ENCODE assay signal across 37 mouse cellular contexts in genomic region chr8:122663106-122663505, GRCm38 (mm10). TPM values are rescaled to one million over a fixed set of nuclear protein-coding genes. Genes with fewer than 3 reads are reported as not detected.
DNase-seq lines count a peak whose midpoint lies in the region; ATAC-seq and TF ChIP-seq lines count a peak whose summit lies in the region.
"Had no signal": no experiment of that assay in that cellular context is flagged by ENCODE, and none has a peak within 500 bp of the region (broad histone marks: within the 10 kb centered on the region; RNA-seq: fewer than 3 reads in every experiment).

No protein-coding gene starts in this region.

- WGBS in heart, adult 2 months = 28% methylated on average over 3 of the region's 3 CpGs
- 51% methylated on average over 3 of the region's 3 CpGs for whole genome bisulfite sequencing in kidney, postnatal 0 days
- 66% methylated on average over 3 of the region's 3 CpGs for WGBS in forebrain, embryonic 14.5 days

- no peaks in the 10 kb centered on the region for H3K36me3 ChIP-seq in heart, adult 2 months (ENCODE audit: control insufficient read depth, insufficient read depth, low read length)
- H3K36me3 ChIP-seq in kidney, postnatal 0 days (ENCODE audit: insufficient read depth, low read length) = no peaks in the 10 kb centered on the region
- H3K36me3 ChIP-seq in forebrain, embryonic 14.5 days (ENCODE audit: control insufficient read depth, insufficient read depth, low read length) = no peaks in the 10 kb centered on the region
- H3K36me3 ChIP-seq: forebrain, embryonic 15.5 days; hindbrain, embryonic 13.5 days; limb, embryonic 12.5 days; neural tube, embryonic 12.5 days had no signal

- H3K9me3 ChIP-seq in kidney, postnatal 0 days (replicated peaks; ENCODE audit: low read length) = no peaks in the 10 kb centered on the region
- no peaks in the 10 kb centered on the region for H3K9me3 ChIP-seq in forebrain, embryonic 14.5 days (replicated peaks; ENCODE audit: control insufficient read depth, low read length)
- H3K9me3 ChIP-seq: forebrain, embryonic 15.5 days; hindbrain, embryonic 13.5 days; limb, embryonic 12.5 days; neural tube, embryonic 12.5 days had no signal

- TF ChIP-seq CTCF in heart, adult 2 months (IDR thresholded peaks at IDR 0.05) = no peak
- no peak for TF ChIP-seq CTCF in kidney, postnatal 0 days (IDR thresholded peaks at IDR 0.05; ENCODE audit: low read depth)

- intact Hi-C loops in heart, adult 2 months (cut with DNase I) = no loop called here

- H3K4me3 ChIP-seq in heart, adult 2 months = no peak overlapping the region
- H3K4me3 ChIP-seq in kidney, postnatal 0 days (replicated peaks; ENCODE audit: low read depth, low read length) = no peak overlapping the region
- H3K4me3 ChIP-seq in brown adipose tissue, adult 24 weeks (ENCODE audit: insufficient read depth, low read depth, low read length) = no peak overlapping the region
- H3K4me3 ChIP-seq in forebrain, embryonic 14.5 days (ENCODE audit: low read depth, low read length) = no peak overlapping the region
- H3K4me3 ChIP-seq: forebrain, embryonic 15.5 days; hindbrain, embryonic 13.5 days; limb, embryonic 12.5 days; myocyte; neural tube, embryonic 12.5 days had no signal

- no peak for DNase-seq in heart, adult 2 months
- DNase-seq in heart, adult 18-20 months = no peak
- DNase-seq in kidney, postnatal 0 days (ENCODE audit: low spot score) = no peak
- DNase-seq in kidney, adult 11 months = no peak
- DNase-seq in brain, adult 2 months (ENCODE audit: low read depth, low spot score) = peak; percentile 32
- no peak for DNase-seq in forebrain, embryonic 14.5 days (ENCODE audit: low spot score)
- DNase-seq: adrenal gland, postnatal 25 days; B cell, adult 2 months; cerebellum, postnatal 14 days; heart, postnatal 36 days; kidney, postnatal 14 days; liver, postnatal 0 days; right cerebral cortex, postnatal 4 days; thymus, postnatal 4 days had no signal

- peaks cover 5% of the 10 kb centered on the region for H3K79me2 ChIP-seq in heart, adult 2 months (replicated peaks; ENCODE audit: control insufficient read depth, insufficient read depth, low read length)

- no peak overlapping the region for H3K4me2 ChIP-seq in kidney, postnatal 0 days (ENCODE audit: low read length)
- H3K4me2 ChIP-seq in forebrain, embryonic 14.5 days (ENCODE audit: low read length) = no peak overlapping the region
- H3K4me2 ChIP-seq: forebrain, embryonic 15.5 days; hindbrain, embryonic 13.5 days; limb, embryonic 12.5 days; midbrain, embryonic 11.5 days; neural tube, embryonic 12.5 days had no signal

- TF ChIP-seq POLR2A in heart, adult 2 months (IDR thresholded peaks at IDR 0.05; ENCODE audit: insufficient read depth, low read depth, low read length) = no peak

- no peak overlapping the region for H3K9ac ChIP-seq in heart, adult 2 months (ENCODE audit: low read depth, low read length)
- no peak overlapping the region for H3K9ac ChIP-seq in kidney, postnatal 0 days (ENCODE audit: low read depth, low read length)
- no peak overlapping the region for H3K9ac ChIP-seq in forebrain, embryonic 14.5 days (ENCODE audit: low read length)
- H3K9ac ChIP-seq: forebrain, embryonic 15.5 days; hindbrain, embryonic 13.5 days; limb, embryonic 12.5 days; liver, postnatal 0 days; neural tube, embryonic 12.5 days had no signal

- no peak for ATAC-seq in kidney, postnatal 0 days (replicated peaks; ENCODE audit: low FRiP score, low read depth)
- ATAC-seq in forebrain, embryonic 14.5 days = no peak
- ATAC-seq: forebrain, embryonic 15.5 days; intestine, embryonic 16.5 days; liver, postnatal 0 days; midbrain, embryonic 16.5 days had no signal

- no peaks in the 10 kb centered on the region for H3K27me3 ChIP-seq in heart, adult 2 months (ENCODE audit: control insufficient read depth, insufficient read depth, low read length)
- no peaks in the 10 kb centered on the region for H3K27me3 ChIP-seq in kidney, postnatal 0 days (ENCODE audit: insufficient read depth, low read length)
- H3K27me3 ChIP-seq in forebrain, embryonic 14.5 days (replicated peaks; ENCODE audit: control insufficient read depth, insufficient read depth, low read length) = no peaks in the 10 kb centered on the region
- H3K27me3 ChIP-seq: forebrain, embryonic 15.5 days; hindbrain, embryonic 13.5 days; limb, embryonic 12.5 days; neural tube, embryonic 12.5 days had no signal

- H3K27ac ChIP-seq in heart, adult 2 months = peak overlapping the region; percentile 90
- peak overlapping the region; percentile 64 for H3K27ac ChIP-seq in kidney, postnatal 0 days
- peak overlapping the region; percentile 35 for H3K27ac ChIP-seq in brown adipose tissue, adult 24 weeks (replicated peaks; ENCODE audit: low read depth, low read length)
- H3K27ac ChIP-seq in forebrain, embryonic 14.5 days (ENCODE audit: low read depth, low read length) = no peak overlapping the region
- H3K27ac ChIP-seq: forebrain, embryonic 15.5 days; limb, embryonic 12.5 days; macrophage; neural tube, embryonic 12.5 days had no signal

- H3K4me1 ChIP-seq in heart, adult 2 months (ENCODE audit: control insufficient read depth, insufficient read depth, low read length) = peaks cover 67% of the 10 kb centered on the region
- H3K4me1 ChIP-seq in kidney, postnatal 0 days (replicated peaks; ENCODE audit: insufficient read depth, low read length) = peaks cover 56% of the 10 kb centered on the region
- H3K4me1 ChIP-seq in brown adipose tissue, adult 24 weeks (ENCODE audit: control insufficient read depth, insufficient read depth, insufficient read length, low read length) = peaks cover 69% of the 10 kb centered on the region
- H3K4me1 ChIP-seq in forebrain, embryonic 14.5 days (ENCODE audit: control insufficient read depth, insufficient read depth, low read length) = peaks cover 39% of the 10 kb centered on the region

- no peak for TF ChIP-seq EP300 in heart, adult 2 months (IDR thresholded peaks at IDR 0.05; ENCODE audit: insufficient read depth, low read depth, low read length)

RNA-seq across cellular contexts. Expression of gene Cbfa2t3, which starts 35.8 kb away (rescaled TPM):
- 10 to 100 TPM; 21.8 to 22.3 TPM for total RNA-seq in heart, adult 2 months (2021)
- 10.2 and 10.9 TPM in 2 replicates for polyA plus RNA-seq in heart, adult 2 months (2012; rRNA removed)
- total RNA-seq in heart, adult 18-20 months (2021) = 10 to 100 TPM; 18.7 to 20.4 TPM
- polyA plus RNA-seq in kidney, postnatal 0 days (2015; fragmentation: Nextera tagmentation; extraction: Ambion mirVana) = 3.6 and 4.4 TPM in 2 replicates
- polyA plus RNA-seq in brown adipose tissue, adult 24 weeks (2012; ENCODE audit: insufficient read depth, insufficient read length, missing spikeins) = 10.1 and 22.7 TPM in 2 replicates
- polyA plus RNA-seq in forebrain, embryonic 14.5 days (2014; fragmentation: Nextera tagmentation; extraction: Ambion mirVana) = 10.4 and 11.5 TPM in 2 replicates

RNA-seq across cellular contexts. Expression of gene Pabpn1l, which starts 40.6 kb away (rescaled TPM):
- total RNA-seq in heart, adult 2 months (2021) = under 1 TPM in 1 of 2 experiments, not detected in 1; 0.52 TPM
- polyA plus RNA-seq in heart, adult 2 months (2012; rRNA removed) = 0.10 TPM in 1 of 2 replicates, not detected in the other
- not detected for total RNA-seq in heart, adult 18-20 months (2021)
- polyA plus RNA-seq in kidney, postnatal 0 days (2015; fragmentation: Nextera tagmentation; extraction: Ambion mirVana) = 0.15 and 0.22 TPM in 2 replicates
- not detected in 2 replicates for polyA plus RNA-seq in brown adipose tissue, adult 24 weeks (2012; ENCODE audit: insufficient read depth, insufficient read length, missing spikeins)
- polyA plus RNA-seq in forebrain, embryonic 14.5 days (2014; fragmentation: Nextera tagmentation; extraction: Ambion mirVana) = not detected in 2 replicates
- total RNA-seq: adrenal gland, adult 18-20 months; adrenal gland, postnatal 25 days; gastrocnemius, adult 18-20 months; gastrocnemius, postnatal 4 days; heart, postnatal 36 days; layer of hippocampus, adult 18-20 months; layer of hippocampus, postnatal 10 days; left cerebral cortex, adult 18-20 months; left cerebral cortex, postnatal 14 days; liver, adult 2 months had no signal
- polyA plus RNA-seq: embryonic facial prominence, embryonic 11.5 days; forebrain, embryonic 15.5 days; frontal cortex, adult 2 months; heart, embryonic 16.5 days; hindbrain, embryonic 13.5 days; intestine, embryonic 16.5 days; limb, embryonic 12.5 days; liver, adult 2 months; liver, postnatal 0 days; lung, embryonic 16.5 days; macrophage; midbrain, embryonic 11.5 days; midbrain, embryonic 16.5 days; neural tube, embryonic 12.5 days; testis, adult 2 months had no signal

RNA-seq across cellular contexts. Expression of gene Trappc2l, which starts 51.7 kb away (rescaled TPM):
- total RNA-seq in heart, adult 2 months (2021) = 10 to 100 TPM; 58.6 to 65.4 TPM
- 161 and 207 TPM in 2 replicates for polyA plus RNA-seq in heart, adult 2 months (2012; rRNA removed)
- 10 to 100 TPM; 62.0 to 69.1 TPM for total RNA-seq in heart, adult 18-20 months (2021)
- 64.5 and 73.3 TPM in 2 replicates for polyA plus RNA-seq in kidney, postnatal 0 days (2015; fragmentation: Nextera tagmentation; extraction: Ambion mirVana)
- polyA plus RNA-seq in brown adipose tissue, adult 24 weeks (2012; ENCODE audit: insufficient read depth, insufficient read length, missing spikeins) = 81.0 and 89.0 TPM in 2 replicates
- 111 and 150 TPM in 2 replicates for polyA plus RNA-seq in forebrain, embryonic 14.5 days (2014; fragmentation: Nextera tagmentation; extraction: Ambion mirVana)

RNA-seq across cellular contexts. Expression of gene Galns, which starts 51.8 kb away (rescaled TPM):
- total RNA-seq in heart, adult 2 months (2021) = 1 to 10 TPM; 3.1 to 3.2 TPM
- 4.9 and 5.0 TPM in 2 replicates for polyA plus RNA-seq in heart, adult 2 months (2012; rRNA removed)
- total RNA-seq in heart, adult 18-20 months (2021) = 1 to 10 TPM; 3.6 to 4.0 TPM
- polyA plus RNA-seq in kidney, postnatal 0 days (2015; fragmentation: Nextera tagmentation; extraction: Ambion mirVana) = 19.4 and 23.3 TPM in 2 replicates
- 1.9 and 2.7 TPM in 2 replicates for polyA plus RNA-seq in brown adipose tissue, adult 24 weeks (2012; ENCODE audit: insufficient read depth, insufficient read length, missing spikeins)
- polyA plus RNA-seq in forebrain, embryonic 14.5 days (2014; fragmentation: Nextera tagmentation; extraction: Ambion mirVana) = 3.5 and 4.3 TPM in 2 replicates
